Mouse (Mus musculus) small intestine, adult 2 months (tissue): Measurements from ENCODE around the gene Zfp53.

Experiments
- CTCF ChIP-seq: fragments of 200-500 bp; IDR thresholded peaks from 2 replicates; pipeline ENCODE4 v1.5.1; 2012; ENCODE audit warnings: low read depth, mild to moderate bottlenecking, control low read depth, inconsistent platforms, low read length, moderate library complexity, mixed read lengths; ENCODE audit not compliant: insufficient replicate concordance, insufficient read length; ENCODE audit errors: extremely low read depth
- POLR2A ChIP-seq: fragments of 200-500 bp; IDR thresholded peaks from 2 replicates; pipeline ENCODE4 v1.6.1; 2012; ENCODE audit warnings: low read depth, mild to moderate bottlenecking, control low read depth, inconsistent platforms, low read length, moderate library complexity

DNA sequence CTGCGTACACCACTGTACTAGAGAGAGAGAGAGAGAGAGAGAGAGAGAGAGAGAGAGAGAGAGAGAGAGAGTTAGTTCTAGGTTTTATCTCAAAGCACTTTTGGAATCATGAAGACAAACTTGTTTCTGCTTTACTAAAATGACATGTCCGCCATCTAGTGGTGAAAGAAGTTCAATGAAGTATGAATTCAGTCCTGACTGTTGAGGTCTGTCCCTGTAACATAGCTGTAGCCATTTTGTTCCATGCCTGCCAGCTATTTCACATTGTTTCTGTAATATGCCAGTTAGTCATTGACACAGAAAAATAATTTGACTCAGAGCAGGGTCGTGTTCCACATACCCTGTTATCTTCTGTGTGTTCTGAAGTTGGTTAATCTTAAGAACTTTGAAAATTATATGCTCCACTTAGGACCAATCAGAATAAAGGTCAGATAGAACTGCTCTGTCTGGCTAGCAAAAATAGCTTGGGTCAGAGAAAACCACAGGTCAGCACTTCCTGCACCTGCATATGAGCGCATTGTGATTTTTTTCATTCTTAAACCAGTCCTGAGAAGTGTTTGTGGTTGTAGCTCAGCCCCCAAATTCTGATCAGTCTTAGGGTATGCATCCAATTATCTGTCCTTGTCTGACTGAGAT is 45.8 kb downstream of the Zfp53 start:
- TF ChIP-seq CTCF (no peak), POLR2A (no peak)
